Mouse (Mus musculus): ENCODE data around the gene Dusp14. TPM values are rescaled to one million over a fixed set of nuclear protein-coding genes. Genes with fewer than 3 reads are reported as not detected.

Dusp14 gene
- polyA plus RNA-seq, 1 experiment from 2014 or later, result 21.1 TPM

DNA sequence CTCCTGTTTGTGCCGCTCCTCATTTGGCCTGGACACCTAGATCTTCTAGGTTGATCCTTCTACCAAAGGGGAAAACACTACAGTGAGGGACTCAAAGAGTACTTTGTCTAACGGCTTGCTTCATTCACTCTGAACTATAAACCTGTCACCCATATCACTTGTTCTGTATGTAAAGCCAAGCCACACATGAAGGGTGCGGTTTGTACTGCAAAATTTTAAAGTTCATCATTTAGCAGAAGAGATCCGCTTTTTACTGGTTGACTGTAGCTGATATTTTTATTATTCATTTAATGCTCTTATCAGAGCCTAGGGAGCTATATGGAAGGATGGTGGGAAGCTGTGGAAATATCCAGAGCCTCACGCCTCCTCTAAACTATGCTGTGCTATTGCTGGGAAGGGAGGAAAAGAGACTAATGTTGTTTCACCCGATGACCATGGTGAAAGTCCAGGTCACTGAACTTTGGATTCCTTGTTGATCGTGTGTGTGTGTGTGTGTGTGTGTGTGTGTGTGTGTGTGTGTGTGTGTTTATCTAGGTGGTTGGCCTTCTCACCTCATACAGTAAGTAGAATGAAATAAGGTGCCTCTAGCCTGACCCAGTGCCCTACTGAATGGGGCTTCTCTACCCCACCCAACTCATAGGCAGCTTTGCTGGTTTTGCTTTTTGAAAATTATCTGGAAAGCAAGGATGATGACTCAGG is 52.1 kb downstream of the Dusp14 start:
- Histone ChIP-seq H3K4me1 (ENCODE audit: control insufficient read depth, insufficient read depth, low read length) (peaks cover 4% of the 10 kb centered on the region; the same call in 1 of the 2 replicates), H3K27me3 (replicated peaks; ENCODE audit: control insufficient read depth, insufficient read depth, low read length) (no peaks in the 10 kb centered on the region), H3K4me3 (ENCODE audit: low read depth, low read length) (no peak overlapping the region), H3K9me3 (ENCODE audit: control insufficient read depth, low read length) (no peaks in the 10 kb centered on the region), H3K27ac (replicated peaks; ENCODE audit: low read depth, low read length) (no peak overlapping the region), H3K9ac (ENCODE audit: low read depth, low read length) (no peak overlapping the region), H3K4me2 (ENCODE audit: low read depth, low read length) (no peak overlapping the region), H3K36me3 (ENCODE audit: control insufficient read depth, insufficient read depth, low read length) (peaks cover 27% of the 10 kb centered on the region)
- WGBS, result 93% methylated on average over 7 of the region's 7 CpGs
- no peak for DNase-seq (ENCODE audit: low spot score)
- no peak for ATAC-seq (ENCODE audit: low read depth)

DNA sequence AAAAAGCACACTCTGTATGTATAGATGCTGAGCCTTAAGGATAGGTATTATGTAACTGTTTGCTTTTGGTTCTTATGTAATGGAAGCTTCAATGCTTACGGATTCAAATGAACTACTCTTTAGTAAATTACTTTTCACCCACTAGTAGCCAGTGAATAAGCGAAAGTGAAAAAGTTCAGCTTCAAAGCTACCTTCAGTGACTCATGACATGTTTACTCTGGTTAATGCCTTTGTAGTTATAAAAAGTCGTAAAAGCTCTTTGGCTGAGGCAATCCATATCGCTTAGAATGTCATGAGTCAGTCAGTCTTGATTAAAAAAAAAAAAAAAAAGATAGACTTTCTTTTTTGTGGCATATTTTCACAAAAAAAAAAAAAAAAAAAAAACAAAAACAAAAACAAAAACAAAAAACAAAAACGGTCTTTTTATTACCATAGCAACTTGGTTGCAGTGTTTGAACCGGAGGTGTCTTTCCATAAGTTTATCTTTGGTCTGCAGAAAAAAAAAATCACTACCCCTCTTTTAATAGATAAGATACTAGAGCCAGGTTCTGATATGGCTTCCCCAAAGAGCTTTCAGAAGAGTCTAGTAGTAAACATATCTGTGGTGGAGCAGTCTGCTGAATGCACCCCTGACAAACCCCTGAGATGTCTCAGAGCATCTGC is 52.8 kb downstream of the Dusp14 start:
- H3K9ac ChIP-seq (ENCODE audit: low read depth, low read length), result no peak overlapping the region
- ATAC-seq (ENCODE audit: low read depth) (no peak), DNase-seq (ENCODE audit: low spot score) (no peak)
- no peak overlapping the region for H3K4me3 ChIP-seq (ENCODE audit: low read depth, low read length)
- no peaks in the 10 kb centered on the region for H3K27me3 ChIP-seq (replicated peaks; ENCODE audit: control insufficient read depth, insufficient read depth, low read length)
- H3K9me3 ChIP-seq (ENCODE audit: control insufficient read depth, low read length), result no peaks in the 10 kb centered on the region
- H3K4me2 ChIP-seq (ENCODE audit: low read depth, low read length), result no peak overlapping the region
- H3K27ac ChIP-seq (replicated peaks; ENCODE audit: low read depth, low read length), result no peak overlapping the region
- H3K4me1 ChIP-seq (ENCODE audit: control insufficient read depth, insufficient read depth, low read length), result peaks cover 4% of the 10 kb centered on the region; the same call in 1 of the 2 replicates
- WGBS, result 85% methylated on average over 6 of the region's 6 CpGs
- H3K36me3 ChIP-seq (ENCODE audit: control insufficient read depth, insufficient read depth, low read length), result peaks cover 20% of the 10 kb centered on the region

DNA sequence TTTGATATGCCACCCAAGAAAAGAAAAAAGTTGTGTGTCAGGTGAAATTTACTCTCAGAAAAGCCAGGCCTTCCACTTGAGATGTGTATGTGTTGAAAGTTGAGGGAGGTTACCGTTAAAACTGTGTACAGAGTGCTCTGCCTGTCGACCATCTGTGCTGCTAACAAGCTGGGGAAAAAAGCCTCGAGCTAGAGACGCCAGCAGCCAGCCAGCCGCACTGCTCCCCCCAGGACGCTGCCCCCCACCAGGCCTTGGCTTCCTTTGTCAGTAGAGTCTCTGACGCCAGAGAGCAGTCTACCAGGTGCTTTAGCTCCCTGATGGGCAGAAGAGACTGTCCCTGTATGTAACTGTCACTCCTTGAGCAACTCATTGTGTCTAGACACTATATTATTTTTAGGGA is 56.0 kb downstream of the Dusp14 start:
- Histone ChIP-seq H3K9me3 (ENCODE audit: control insufficient read depth, low read length) (no peaks in the 10 kb centered on the region), H3K4me1 (ENCODE audit: control insufficient read depth, insufficient read depth, low read length) (peaks cover 4% of the 10 kb centered on the region; the same call in 1 of the 2 replicates), H3K4me3 (ENCODE audit: low read depth, low read length) (no peak overlapping the region), H3K27ac (replicated peaks; ENCODE audit: low read depth, low read length) (peak overlapping the region; percentile 24), H3K4me2 (ENCODE audit: low read depth, low read length) (no peak overlapping the region), H3K9ac (ENCODE audit: low read depth, low read length) (0 out of 2 replicates have a peak overlapping the region, but pooled peaks have one; percentile 20), H3K36me3 (ENCODE audit: control insufficient read depth, insufficient read depth, low read length) (peaks cover 28% of the 10 kb centered on the region), H3K27me3 (replicated peaks; ENCODE audit: control insufficient read depth, insufficient read depth, low read length) (no peaks in the 10 kb centered on the region)
- peak; percentile 36 for DNase-seq (ENCODE audit: low spot score)
- no peak for ATAC-seq (ENCODE audit: low read depth)
- 9% methylated on average over 7 of the region's 7 CpGs for WGBS

DNA sequence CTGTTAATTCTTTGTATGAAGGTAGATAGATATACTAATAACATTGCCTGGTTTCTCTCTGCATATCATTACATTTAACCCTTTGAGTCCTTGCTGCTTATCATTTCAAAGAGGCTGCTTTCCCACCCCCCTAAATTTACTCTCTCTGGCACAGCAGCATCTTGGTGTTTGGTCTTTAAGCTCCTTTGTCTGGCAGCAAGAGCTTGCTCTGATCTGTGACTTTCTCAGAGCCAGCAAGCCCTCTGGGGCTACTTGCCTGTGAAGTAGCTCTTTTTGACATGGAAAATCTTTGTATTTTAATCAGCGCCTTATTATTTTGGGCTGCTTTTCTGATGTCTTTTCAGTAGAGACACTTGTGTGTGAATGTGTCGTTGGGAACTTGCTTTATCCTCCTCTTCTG is 57.5 kb downstream of the Dusp14 start:
- 47% methylated on average over 2 of the region's 2 CpGs for WGBS
- no peak overlapping the region for H3K9ac ChIP-seq (ENCODE audit: low read depth, low read length)
- ATAC-seq (ENCODE audit: low read depth), result no peak
- no peak overlapping the region for H3K27ac ChIP-seq (replicated peaks; ENCODE audit: low read depth, low read length)
- no peak overlapping the region for H3K4me2 ChIP-seq (ENCODE audit: low read depth, low read length)
- peaks cover 4% of the 10 kb centered on the region; the same call in 1 of the 2 replicates for H3K4me1 ChIP-seq (ENCODE audit: control insufficient read depth, insufficient read depth, low read length)
- H3K27me3 ChIP-seq (replicated peaks; ENCODE audit: control insufficient read depth, insufficient read depth, low read length), result no peaks in the 10 kb centered on the region
- no peak overlapping the region for H3K4me3 ChIP-seq (ENCODE audit: low read depth, low read length)
- peaks cover 24% of the 10 kb centered on the region for H3K36me3 ChIP-seq (ENCODE audit: control insufficient read depth, insufficient read depth, low read length)
- no peaks in the 10 kb centered on the region for H3K9me3 ChIP-seq (ENCODE audit: control insufficient read depth, low read length)
- no peak for DNase-seq (ENCODE audit: low spot score)

DNA sequence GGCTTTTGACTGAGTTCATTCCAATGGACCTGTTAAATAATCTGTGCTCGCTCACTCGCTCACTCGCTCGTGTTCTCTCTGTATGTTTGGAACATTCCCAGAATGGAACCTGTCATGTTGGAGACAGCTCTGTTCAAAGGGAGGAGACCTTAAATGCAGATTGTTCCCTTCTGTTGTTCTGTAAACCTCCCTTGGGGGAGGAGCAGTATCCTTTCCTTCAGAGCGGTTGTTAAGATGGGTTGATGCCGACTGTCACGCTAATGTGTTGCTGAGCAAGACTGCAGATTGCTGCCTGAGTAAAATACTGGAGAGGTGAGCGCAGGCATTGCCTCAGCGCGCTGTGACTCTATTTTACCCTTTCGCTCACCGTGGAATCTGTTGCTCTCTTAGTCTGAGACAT is 58.0 kb downstream of the Dusp14 start:
- no peaks in the 10 kb centered on the region for H3K27me3 ChIP-seq (replicated peaks; ENCODE audit: control insufficient read depth, insufficient read depth, low read length)
- no peaks in the 10 kb centered on the region for H3K9me3 ChIP-seq (ENCODE audit: control insufficient read depth, low read length)
- H3K27ac ChIP-seq (replicated peaks; ENCODE audit: low read depth, low read length), result no peak overlapping the region
- H3K4me3 ChIP-seq (ENCODE audit: low read depth, low read length), result no peak overlapping the region
- no peak overlapping the region for H3K9ac ChIP-seq (ENCODE audit: low read depth, low read length)
- peaks cover 26% of the 10 kb centered on the region for H3K36me3 ChIP-seq (ENCODE audit: control insufficient read depth, insufficient read depth, low read length)
- ATAC-seq (ENCODE audit: low read depth) (no peak), DNase-seq (ENCODE audit: low spot score) (no peak)
- peaks cover 4% of the 10 kb centered on the region; the same call in 1 of the 2 replicates for H3K4me1 ChIP-seq (ENCODE audit: control insufficient read depth, insufficient read depth, low read length)
- 33% methylated on average over 12 of the region's 12 CpGs for WGBS
- H3K4me2 ChIP-seq (ENCODE audit: low read depth, low read length), result no peak overlapping the region

DNA sequence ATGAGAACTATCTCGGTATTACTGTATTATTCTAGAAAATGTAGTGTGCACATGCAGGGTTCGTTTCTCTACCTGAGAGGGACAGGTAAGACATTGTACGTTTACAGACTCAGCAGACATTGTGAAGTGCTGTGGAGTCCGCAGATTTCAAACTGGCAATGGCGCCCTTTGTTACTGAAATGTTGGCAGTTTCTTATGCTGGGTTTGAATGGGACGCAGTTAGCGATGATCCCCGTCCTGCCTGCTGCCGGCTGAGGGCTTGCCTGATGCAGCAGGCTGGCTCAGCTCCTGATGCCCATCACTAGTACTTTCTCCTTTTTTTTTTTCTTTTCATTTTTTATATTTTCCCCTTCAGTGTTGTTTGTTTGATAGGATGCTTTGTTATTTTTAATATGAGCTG is 58.6 kb downstream of the Dusp14 start:
- Histone ChIP-seq H3K9me3 (ENCODE audit: control insufficient read depth, low read length) (no peaks in the 10 kb centered on the region), H3K27me3 (replicated peaks; ENCODE audit: control insufficient read depth, insufficient read depth, low read length) (no peaks in the 10 kb centered on the region), H3K4me3 (ENCODE audit: low read depth, low read length) (no peak overlapping the region), H3K4me2 (ENCODE audit: low read depth, low read length) (no peak overlapping the region), H3K36me3 (ENCODE audit: control insufficient read depth, insufficient read depth, low read length) (peaks cover 29% of the 10 kb centered on the region), H3K4me1 (ENCODE audit: control insufficient read depth, insufficient read depth, low read length) (peaks cover 4% of the 10 kb centered on the region; the same call in 1 of the 2 replicates), H3K9ac (ENCODE audit: low read depth, low read length) (no peak overlapping the region), H3K27ac (replicated peaks; ENCODE audit: low read depth, low read length) (no peak overlapping the region)
- ATAC-seq (ENCODE audit: low read depth) (no peak), DNase-seq (ENCODE audit: low spot score) (no peak)
- WGBS, result 75% methylated on average over 9 of the region's 9 CpGs

DNA sequence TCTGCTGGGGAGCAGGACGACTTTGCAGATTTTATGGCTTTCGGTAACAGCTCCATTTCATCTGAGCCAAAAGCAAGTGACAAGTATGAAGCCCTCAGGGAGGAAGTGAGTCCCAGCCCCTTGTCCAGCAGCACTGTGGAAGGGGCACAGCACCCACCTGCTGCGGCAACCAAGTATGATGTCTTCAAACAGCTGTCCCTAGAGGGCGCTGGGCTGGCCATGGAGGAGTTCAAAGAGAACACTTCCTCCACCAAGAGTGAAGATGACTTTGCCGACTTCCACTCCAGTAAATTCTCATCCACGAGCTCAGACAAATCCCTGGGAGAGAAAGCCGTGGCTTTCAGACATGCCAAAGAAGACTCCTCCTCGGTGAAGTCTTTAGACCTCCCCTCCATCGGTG is 60.1 kb downstream of the Dusp14 start:
- H3K4me3 ChIP-seq (ENCODE audit: low read depth, low read length), result no peak overlapping the region
- peaks cover 4% of the 10 kb centered on the region; the same call in 1 of the 2 replicates for H3K4me1 ChIP-seq (ENCODE audit: control insufficient read depth, insufficient read depth, low read length)
- ATAC-seq (ENCODE audit: low read depth), result no peak
- 80% methylated on average over 9 of the region's 9 CpGs for WGBS
- H3K9ac ChIP-seq (ENCODE audit: low read depth, low read length), result no peak overlapping the region
- DNase-seq (ENCODE audit: low spot score), result no peak
- no peaks in the 10 kb centered on the region for H3K9me3 ChIP-seq (ENCODE audit: control insufficient read depth, low read length)
- H3K36me3 ChIP-seq (ENCODE audit: control insufficient read depth, insufficient read depth, low read length), result peaks cover 32% of the 10 kb centered on the region
- H3K27me3 ChIP-seq (replicated peaks; ENCODE audit: control insufficient read depth, insufficient read depth, low read length), result no peaks in the 10 kb centered on the region
- H3K27ac ChIP-seq (replicated peaks; ENCODE audit: low read depth, low read length), result no peak overlapping the region
- no peak overlapping the region for H3K4me2 ChIP-seq (ENCODE audit: low read depth, low read length)

DNA sequence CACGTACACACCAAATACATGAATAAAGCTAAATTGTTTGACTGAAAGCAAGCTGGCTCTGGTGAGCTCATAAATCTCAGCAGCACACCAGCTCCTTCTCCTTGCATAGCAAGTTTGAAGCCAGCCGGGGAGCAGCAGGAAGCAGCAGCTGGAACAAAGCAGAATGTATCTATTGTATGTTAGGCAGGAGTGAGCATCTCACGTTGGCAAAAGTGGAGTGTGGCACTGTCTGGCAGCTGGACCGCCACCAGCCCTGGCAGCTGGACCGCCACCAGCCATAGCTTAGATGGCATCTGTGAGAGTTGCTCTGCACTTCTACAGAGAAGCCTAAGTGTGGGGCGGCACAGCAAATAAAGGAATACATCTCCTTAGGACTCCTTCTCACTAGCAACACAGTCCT is 65.1 kb downstream of the Dusp14 start:
- no peak overlapping the region for H3K9ac ChIP-seq (ENCODE audit: low read depth, low read length)
- H3K4me2 ChIP-seq (ENCODE audit: low read depth, low read length), result no peak overlapping the region
- peaks cover 48% of the 10 kb centered on the region for H3K36me3 ChIP-seq (ENCODE audit: control insufficient read depth, insufficient read depth, low read length)
- no peaks in the 10 kb centered on the region for H3K27me3 ChIP-seq (replicated peaks; ENCODE audit: control insufficient read depth, insufficient read depth, low read length)
- H3K27ac ChIP-seq (replicated peaks; ENCODE audit: low read depth, low read length), result no peak overlapping the region
- DNase-seq (ENCODE audit: low spot score), result no peak
- H3K4me3 ChIP-seq (ENCODE audit: low read depth, low read length), result no peak overlapping the region
- WGBS, result 84% methylated on average over 6 of the region's 6 CpGs
- H3K4me1 ChIP-seq (ENCODE audit: control insufficient read depth, insufficient read depth, low read length), result no peaks in the 10 kb centered on the region
- H3K9me3 ChIP-seq (ENCODE audit: control insufficient read depth, low read length), result no peaks in the 10 kb centered on the region
- no peak for ATAC-seq (ENCODE audit: low read depth)

All from embryonic facial prominence, embryonic 14.5 days (tissue).